Mouse (Mus musculus): ENCODE measurements around the gene C8a. TPM values are rescaled to one million over a fixed set of nuclear protein-coding genes. Genes with fewer than 3 reads are reported as not detected.
A peak's percentile ranks its signal among the peaks of the same experiment; 100 is the strongest.

The C8a gene
- polyA plus RNA-seq, 1 experiment from 2014 or later = not detected

- Histone ChIP-seq H3K4me1 (replicated peaks) (peaks cover 21% of the 10 kb centered on the region), H3K9me3 (no peaks in the 10 kb centered on the region), H3K9ac (no peak overlapping the region), H3K4me2 (no peak overlapping the region), H3K27ac (replicated peaks) (peak overlapping the region; percentile 42; the same call in 1 of the 2 replicates), H3K4me3 (no peak overlapping the region), H3K36me3 (no peaks in the 10 kb centered on the region), H3K27me3 (no peaks in the 10 kb centered on the region)
- peak; percentile 44; the same call in 1 of the 2 replicates for ATAC-seq (ENCODE audit: low read depth)
- whole genome bisulfite sequencing = 65% methylated on average over 9 of the region's 9 CpGs
Observed at GRCm38 (mm10) chr4:104888499-104889262, 12.5 kb upstream of the C8a start.

- Histone ChIP-seq H3K4me2 (no peak overlapping the region), H3K9ac (no peak overlapping the region), H3K27me3 (no peaks in the 10 kb centered on the region), H3K9me3 (no peaks in the 10 kb centered on the region), H3K4me1 (replicated peaks) (peaks cover 15% of the 10 kb centered on the region), H3K4me3 (no peak overlapping the region), H3K27ac (replicated peaks) (no peak overlapping the region), H3K36me3 (no peaks in the 10 kb centered on the region)
- 64% methylated on average over 9 of the region's 9 CpGs for WGBS
- no peak for ATAC-seq (ENCODE audit: low read depth)
Observed at GRCm38 (mm10) chr4:104887486-104887885, 11.3 kb upstream of the C8a start.

GRCm38 (mm10) chr4:104875832-104876231 is 366 bp downstream of the C8a start:
- 72% methylated on average over 4 of the region's 4 CpGs for WGBS
- ATAC-seq (ENCODE audit: low read depth) = no peak
- Histone ChIP-seq H3K36me3 (no peaks in the 10 kb centered on the region), H3K9ac (no peak overlapping the region), H3K4me3 (no peak overlapping the region), H3K4me2 (no peak overlapping the region), H3K27ac (replicated peaks) (no peak overlapping the region), H3K9me3 (no peaks in the 10 kb centered on the region), H3K4me1 (replicated peaks) (no peaks in the 10 kb centered on the region), H3K27me3 (no peaks in the 10 kb centered on the region)

GRCm38 (mm10) chr4:104870196-104870595 is 6.0 kb downstream of the C8a start:
- no peak overlapping the region for H3K9ac ChIP-seq
- no peak overlapping the region for H3K27ac ChIP-seq (replicated peaks)
- no peaks in the 10 kb centered on the region for H3K4me1 ChIP-seq (replicated peaks)
- no peak for ATAC-seq (ENCODE audit: low read depth)
- no peaks in the 10 kb centered on the region for H3K9me3 ChIP-seq
- H3K36me3 ChIP-seq = no peaks in the 10 kb centered on the region
- WGBS = 89% methylated on average over 5 of the region's 5 CpGs
- no peaks in the 10 kb centered on the region for H3K27me3 ChIP-seq
- no peak overlapping the region for H3K4me3 ChIP-seq
- no peak overlapping the region for H3K4me2 ChIP-seq

- H3K36me3 ChIP-seq = no peaks in the 10 kb centered on the region
- H3K4me2 ChIP-seq = no peak overlapping the region
- no peaks in the 10 kb centered on the region for H3K27me3 ChIP-seq
- no peak overlapping the region for H3K27ac ChIP-seq (replicated peaks)
- H3K4me1 ChIP-seq (replicated peaks) = no peaks in the 10 kb centered on the region
- H3K9ac ChIP-seq = no peak overlapping the region
- no peak overlapping the region for H3K4me3 ChIP-seq
- H3K9me3 ChIP-seq = no peaks in the 10 kb centered on the region
- no peak for ATAC-seq (ENCODE audit: low read depth)
Observed at GRCm38 (mm10) chr4:104869581-104869980, 6.6 kb downstream of the C8a start.

GRCm38 (mm10) chr4:104864397-104864796 is 11.8 kb downstream of the C8a start:
- no peak overlapping the region for H3K4me2 ChIP-seq
- no peak overlapping the region for H3K9ac ChIP-seq
- no peak overlapping the region for H3K27ac ChIP-seq (replicated peaks)
- no peak for ATAC-seq (ENCODE audit: low read depth)
- no peaks in the 10 kb centered on the region for H3K9me3 ChIP-seq
- 93% methylated on average over 1 of the region's 1 CpGs for WGBS
- H3K27me3 ChIP-seq = no peaks in the 10 kb centered on the region
- H3K36me3 ChIP-seq = no peaks in the 10 kb centered on the region
- no peaks in the 10 kb centered on the region; the same call in 1 of the 2 replicates for H3K4me1 ChIP-seq (replicated peaks)
- H3K4me3 ChIP-seq = no peak overlapping the region

- Histone ChIP-seq H3K4me2 (no peak overlapping the region), H3K36me3 (no peaks in the 10 kb centered on the region), H3K9ac (no peak overlapping the region), H3K27ac (replicated peaks) (no peak overlapping the region), H3K4me1 (replicated peaks) (no peaks in the 10 kb centered on the region; the same call in 1 of the 2 replicates), H3K27me3 (no peaks in the 10 kb centered on the region), H3K9me3 (no peaks in the 10 kb centered on the region), H3K4me3 (no peak overlapping the region)
- ATAC-seq (ENCODE audit: low read depth) = no peak
- 84% methylated on average over 8 of the region's 8 CpGs for WGBS
Observed at GRCm38 (mm10) chr4:104861241-104861640, 15.0 kb downstream of the C8a start.

GRCm38 (mm10) chr4:104857823-104858222 is 18.4 kb downstream of the C8a start:
- Histone ChIP-seq H3K4me1 (replicated peaks) (no peaks in the 10 kb centered on the region), H3K4me2 (no peak overlapping the region), H3K27ac (replicated peaks) (no peak overlapping the region), H3K36me3 (no peaks in the 10 kb centered on the region), H3K27me3 (no peaks in the 10 kb centered on the region), H3K9me3 (no peaks in the 10 kb centered on the region), H3K9ac (no peak overlapping the region), H3K4me3 (no peak overlapping the region)
- ATAC-seq (ENCODE audit: low read depth) = no peak
- 80% methylated on average over 4 of the region's 4 CpGs for WGBS

GRCm38 (mm10) chr4:104857029-104857428 is 19.2 kb downstream of the C8a start, which contains the start of gene Gm17662:
TSS of gene Gm17662 (plus strand) at chr4:104857329.
- ATAC-seq (ENCODE audit: low read depth) = no peak
- Histone ChIP-seq H3K4me2 (no peak within 1 kb of the TSS), H3K9ac (no peak within 1 kb of the TSS), H3K36me3 (no peaks in the 10 kb centered on the region), H3K4me3 (no peak within 1 kb of the TSS), H3K27me3 (no peaks in the 10 kb centered on the region), H3K27ac (replicated peaks) (no peak within 1 kb of the TSS), H3K9me3 (no peaks in the 10 kb centered on the region), H3K4me1 (replicated peaks) (no peaks in the 10 kb centered on the region)
- WGBS = 77% methylated on average over 1 of the region's 1 CpGs

GRCm38 (mm10) chr4:104855216-104855615 is 21.0 kb downstream of the C8a start:
- 85% methylated on average over 2 of the region's 2 CpGs for WGBS
- no peak overlapping the region for H3K4me2 ChIP-seq
- no peaks in the 10 kb centered on the region for H3K9me3 ChIP-seq

GRCm38 (mm10) chr4:104843546-104843945 is 32.7 kb downstream of the C8a start:
- Histone ChIP-seq H3K4me1 (replicated peaks) (no peaks in the 10 kb centered on the region), H3K4me3 (no peak overlapping the region), H3K27me3 (no peaks in the 10 kb centered on the region), H3K27ac (replicated peaks) (no peak overlapping the region), H3K4me2 (no peak overlapping the region), H3K9ac (no peak overlapping the region), H3K9me3 (no peaks in the 10 kb centered on the region), H3K36me3 (no peaks in the 10 kb centered on the region)
- no peak for ATAC-seq (ENCODE audit: low read depth)
- 21% methylated on average over 4 of the region's 4 CpGs for WGBS

More at GRCm38 (mm10) chr4:104855216-104855615, 21.0 kb downstream of the C8a start:
- H3K36me3 ChIP-seq = no peaks in the 10 kb centered on the region
- no peak overlapping the region for H3K9ac ChIP-seq
- ATAC-seq (ENCODE audit: low read depth) = no peak
- no peak overlapping the region for H3K4me3 ChIP-seq
- no peak overlapping the region for H3K27ac ChIP-seq (replicated peaks)
- no peaks in the 10 kb centered on the region for H3K4me1 ChIP-seq (replicated peaks)
- no peaks in the 10 kb centered on the region for H3K27me3 ChIP-seq

GRCm38 (mm10) chr4:104842204-104842603 is 34.0 kb downstream of the C8a start:
- H3K4me3 ChIP-seq = no peak overlapping the region
- H3K27me3 ChIP-seq = no peaks in the 10 kb centered on the region
- no peaks in the 10 kb centered on the region for H3K36me3 ChIP-seq
- ATAC-seq (ENCODE audit: low read depth) = no peak
- H3K27ac ChIP-seq (replicated peaks) = no peak overlapping the region
- H3K9me3 ChIP-seq = no peaks in the 10 kb centered on the region
- no peaks in the 10 kb centered on the region for H3K4me1 ChIP-seq (replicated peaks)
- 87% methylated on average over 5 of the region's 5 CpGs for WGBS
- no peak overlapping the region for H3K9ac ChIP-seq
- H3K4me2 ChIP-seq = no peak overlapping the region

GRCm38 (mm10) chr4:104838342-104838741 is 37.9 kb downstream of the C8a start:
- Histone ChIP-seq H3K36me3 (no peaks in the 10 kb centered on the region), H3K27ac (replicated peaks) (no peak overlapping the region), H3K9ac (no peak overlapping the region), H3K4me3 (no peak overlapping the region), H3K27me3 (no peaks in the 10 kb centered on the region), H3K4me1 (replicated peaks) (peaks cover 18% of the 10 kb centered on the region), H3K4me2 (no peak overlapping the region), H3K9me3 (no peaks in the 10 kb centered on the region)
- 95% methylated on average over 2 of the region's 2 CpGs for WGBS
- ATAC-seq (ENCODE audit: low read depth) = no peak
